Mouse (Mus musculus) erythroid progenitor cell, adult 5-6 weeks (primary cell): ENCODE measurements around the gene Gm45717. TPM values are rescaled to one million over a fixed set of nuclear protein-coding genes. Genes with fewer than 3 reads are reported as not detected.
A peak's percentile ranks its signal among the peaks of the same experiment; 100 is the strongest.

ENCODE experiments used
- ATAC-seq: replicated peaks from 2 replicates; pipeline ENCODE4 v1.8.0; 2016; ENCODE audit warnings: moderate number of reproducible peaks, mild to moderate bottlenecking, moderate TSS enrichment, inconsistent platforms; ENCODE audit not compliant: poor library complexity, low FRiP score, severe bottlenecking
- total RNA-seq, 2 experiments: library from RNA; stranded (forward) in 1 of 2; stranded (reverse) in 1 of 2; fragments of 150-400 nt in 1 of 2; fragments of 186-747, 209-891 nt in 1 of 2; gene quantifications; 2 replicates each; pipeline versions ENCODE4 v1.2.3 to v1.2.4; 2015 to 2017; ENCODE audit warnings: low replicate concordance in 2 of 2

Gene Gm45717
- total RNA-seq, 2 experiments from 2014 or later: not detected

GRCm38 (mm10) chr7:140912293-140912692, 43.4 kb downstream of the Gm45717 start:
- no peak for ATAC-seq

DNA sequence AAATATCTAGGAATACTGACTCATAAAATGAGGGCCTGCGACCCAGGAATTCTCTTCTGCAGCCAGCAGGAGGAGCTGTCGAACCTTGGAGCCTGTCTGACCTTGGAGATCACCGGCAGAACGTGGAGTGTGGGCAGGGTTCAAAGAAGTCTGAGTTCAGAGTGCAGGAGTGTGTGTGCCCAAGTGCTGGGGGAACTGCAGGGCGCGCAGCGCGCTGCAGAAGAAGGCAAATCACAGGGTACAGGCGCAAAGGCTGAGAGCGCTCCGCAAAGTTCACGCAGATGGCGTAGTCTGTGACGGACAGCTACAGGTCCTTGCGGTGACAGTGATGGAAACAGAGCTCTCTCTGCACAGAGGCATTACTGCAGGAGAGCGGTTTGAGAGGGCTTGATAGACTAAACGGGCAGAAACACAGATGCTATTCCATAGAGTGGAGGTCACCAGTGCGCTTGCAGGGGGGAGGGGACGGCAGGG, 47.1 kb downstream of the Gm45717 start:
- ATAC-seq: peak; percentile 65

GRCm38 (mm10) chr7:140908181-140908580, 47.6 kb downstream of the Gm45717 start:
- ATAC-seq: no peak

DNA sequence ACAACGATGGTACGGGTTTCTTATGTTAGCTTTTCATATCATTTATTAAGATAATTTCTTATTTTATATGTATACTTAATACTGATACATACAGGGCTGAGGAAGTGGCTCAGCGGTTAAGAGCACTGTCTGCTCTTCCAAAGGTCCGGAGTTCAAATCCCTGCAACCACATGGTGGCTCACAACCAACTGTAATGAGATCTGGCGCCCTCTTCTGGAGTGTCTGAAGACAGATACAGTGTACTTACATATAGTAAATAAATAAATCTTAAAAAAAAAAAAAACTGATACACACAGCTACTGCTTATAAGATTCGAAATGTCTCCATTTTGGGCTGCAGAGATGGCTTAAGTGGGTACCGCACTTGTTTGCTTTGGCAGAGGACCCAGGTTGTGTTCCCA, 48.0 kb downstream of the Gm45717 start:
- no peak for ATAC-seq

- ATAC-seq: no peak
These were observed 48.6 kb downstream of the Gm45717 start for GRCm38 (mm10) chr7:140907131-140907530.

GRCm38 (mm10) chr7:140905642-140906081, 50.1 kb downstream of the Gm45717 start:
- ATAC-seq: no peak

DNA sequence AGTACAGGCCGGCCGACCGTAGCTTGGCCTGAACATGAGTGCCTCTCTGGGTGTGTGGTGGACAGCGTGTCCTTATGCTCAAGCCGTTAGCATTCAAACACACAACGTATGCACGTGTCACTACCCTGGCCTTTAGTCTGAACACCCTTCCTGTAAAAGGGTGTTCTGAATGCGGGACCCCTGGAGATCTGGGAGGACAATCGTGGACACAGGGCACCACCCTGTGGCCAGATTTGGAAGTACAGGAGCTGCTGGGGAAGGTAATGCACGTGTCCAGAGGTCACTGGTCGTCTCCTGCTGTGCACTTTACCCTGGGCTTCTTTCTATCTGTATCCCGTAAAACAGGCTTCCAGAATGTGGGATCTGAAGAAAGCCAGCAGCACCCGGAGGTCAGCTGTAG, 52.5 kb downstream of the Gm45717 start:
- ATAC-seq: peak; percentile 67

- ATAC-seq: no peak
These were observed 53.5 kb downstream of the Gm45717 start for GRCm38 (mm10) chr7:140902036-140902875.

GRCm38 (mm10) chr7:140900220-140900619, 55.5 kb downstream of the Gm45717 start, which contains the start of gene Cox8b:
Cox8b (minus strand) TSS chr7:140900446.
- no peak for ATAC-seq

Other genes with a start within 250 kb of the Gm45717 start
- not detected in 2 replicates for gene Cyp2e1, start 192.2 kb downstream of the Gm45717 start, total RNA-seq (2015; ENCODE audit: low replicate concordance)
- gene Cyp2e1, start 192.2 kb downstream of the Gm45717 start, total RNA-seq (2017; ENCODE audit: low replicate concordance): not detected in 2 replicates
- 1.8 TPM in 1 of 2 replicates, not detected in the other for gene Syce1, start 168.1 kb downstream of the Gm45717 start, total RNA-seq (2015; ENCODE audit: low replicate concordance)
- not detected in 2 replicates for gene Syce1, start 168.1 kb downstream of the Gm45717 start, total RNA-seq (2017; ENCODE audit: low replicate concordance)
- 0.36 TPM in 1 of 2 replicates, not detected in the other for gene Zfp941, start 133.8 kb downstream of the Gm45717 start, total RNA-seq (2015; ENCODE audit: low replicate concordance)
- gene Zfp941, start 133.8 kb downstream of the Gm45717 start, total RNA-seq (2017; ENCODE audit: low replicate concordance): not detected in 2 replicates
- not detected in 2 replicates for gene Urah, start 120.9 kb downstream of the Gm45717 start, total RNA-seq (2015; ENCODE audit: low replicate concordance)
- not detected in 2 replicates for gene Urah, start 120.9 kb downstream of the Gm45717 start, total RNA-seq (2017; ENCODE audit: low replicate concordance)
- not detected in 2 replicates for gene Scgb1c1, start 110.4 kb downstream of the Gm45717 start, total RNA-seq (2015; ENCODE audit: low replicate concordance)
- not detected in 2 replicates for gene Scgb1c1, start 110.4 kb downstream of the Gm45717 start, total RNA-seq (2017; ENCODE audit: low replicate concordance)
- not detected in 2 replicates for gene Odf3, start 108.1 kb downstream of the Gm45717 start, total RNA-seq (2015; ENCODE audit: low replicate concordance)
- gene Odf3, start 108.1 kb downstream of the Gm45717 start, total RNA-seq (2017; ENCODE audit: low replicate concordance): not detected in 2 replicates
- gene Gm45785, start 99.6 kb downstream of the Gm45717 start, total RNA-seq (2015; ENCODE audit: low replicate concordance): not detected in 2 replicates
- 2.8 TPM in 1 of 2 replicates, not detected in the other for gene Gm45785, start 99.6 kb downstream of the Gm45717 start, total RNA-seq (2017; ENCODE audit: low replicate concordance)
- 19.1 and 49.5 TPM in 2 replicates for gene Ric8a, start 99.0 kb downstream of the Gm45717 start, total RNA-seq (2015; ENCODE audit: low replicate concordance)
- gene Ric8a, start 99.0 kb downstream of the Gm45717 start, total RNA-seq (2017; ENCODE audit: low replicate concordance): 12.1 and 22.2 TPM in 2 replicates
- 7.6 and 9.2 TPM in 2 replicates for gene Bet1l, start 98.4 kb downstream of the Gm45717 start, total RNA-seq (2015; ENCODE audit: low replicate concordance)
- gene Bet1l, start 98.4 kb downstream of the Gm45717 start, total RNA-seq (2017; ENCODE audit: low replicate concordance): 9.0 and 9.4 TPM in 2 replicates
- 74.2 and 90.1 TPM in 2 replicates for gene Psmd13, start 74.0 kb downstream of the Gm45717 start, total RNA-seq (2015; ENCODE audit: low replicate concordance)
- gene Psmd13, start 74.0 kb downstream of the Gm45717 start, total RNA-seq (2017; ENCODE audit: low replicate concordance): 136 and 162 TPM in 2 replicates
- 14.4 and 16.3 TPM in 2 replicates for gene Sirt3, start 73.6 kb downstream of the Gm45717 start, total RNA-seq (2015; ENCODE audit: low replicate concordance)
- gene Sirt3, start 73.6 kb downstream of the Gm45717 start, total RNA-seq (2017; ENCODE audit: low replicate concordance): 6.5 and 13.5 TPM in 2 replicates
- not detected in 2 replicates for gene Cox8b, start 55.5 kb downstream of the Gm45717 start, total RNA-seq (2015; ENCODE audit: low replicate concordance)
- not detected in 2 replicates for gene Cox8b, start 55.5 kb downstream of the Gm45717 start, total RNA-seq (2017; ENCODE audit: low replicate concordance)
- not detected in 2 replicates for gene Nlrp6, start 35.0 kb downstream of the Gm45717 start, total RNA-seq (2015; ENCODE audit: low replicate concordance)
- not detected in 2 replicates for gene Nlrp6, start 35.0 kb downstream of the Gm45717 start, total RNA-seq (2017; ENCODE audit: low replicate concordance)
- gene Pgghg, start 14.5 kb downstream of the Gm45717 start, total RNA-seq (2015; ENCODE audit: low replicate concordance): 0.72 TPM in 1 of 2 replicates, not detected in the other
- gene Pgghg, start 14.5 kb downstream of the Gm45717 start, total RNA-seq (2017; ENCODE audit: low replicate concordance): 0.90 and 1.3 TPM in 2 replicates
- not detected in 2 replicates for gene Ifitm5, start 5.6 kb downstream of the Gm45717 start, total RNA-seq (2015; ENCODE audit: low replicate concordance)
- gene Ifitm5, start 5.6 kb downstream of the Gm45717 start, total RNA-seq (2017; ENCODE audit: low replicate concordance): not detected in 2 replicates
- 61.6 and 73.4 TPM in 2 replicates for gene Ifitm2, start 50 bp upstream of the Gm45717 start, total RNA-seq (2015; ENCODE audit: low replicate concordance)
- gene Ifitm2, start 50 bp upstream of the Gm45717 start, total RNA-seq (2017; ENCODE audit: low replicate concordance): 14.5 and 51.7 TPM in 2 replicates
- 31.0 TPM in 1 of 2 replicates, not detected in the other for gene Ifitm1, start 11.3 kb upstream of the Gm45717 start, total RNA-seq (2015; ENCODE audit: low replicate concordance)
- 0.90 and 20.6 TPM in 2 replicates for gene Ifitm1, start 11.3 kb upstream of the Gm45717 start, total RNA-seq (2017; ENCODE audit: low replicate concordance)
- gene Ifitm3, start 54.8 kb upstream of the Gm45717 start, total RNA-seq (2015; ENCODE audit: low replicate concordance): 156 and 271 TPM in 2 replicates
- gene Ifitm3, start 54.8 kb upstream of the Gm45717 start, total RNA-seq (2017; ENCODE audit: low replicate concordance): 73.5 and 106 TPM in 2 replicates
- gene Ifitm6, start 62.0 kb upstream of the Gm45717 start, total RNA-seq (2015; ENCODE audit: low replicate concordance): 172 and 212 TPM in 2 replicates
- 65.6 and 95.9 TPM in 2 replicates for gene Ifitm6, start 62.0 kb upstream of the Gm45717 start, total RNA-seq (2017; ENCODE audit: low replicate concordance)
- not detected in 2 replicates for gene Gm17387, start 73.2 kb upstream of the Gm45717 start, total RNA-seq (2015; ENCODE audit: low replicate concordance)
- gene Gm17387, start 73.2 kb upstream of the Gm45717 start, total RNA-seq (2017; ENCODE audit: low replicate concordance): not detected in 2 replicates
- gene B4galnt4, start 105.2 kb upstream of the Gm45717 start, total RNA-seq (2015; ENCODE audit: low replicate concordance): not detected in 2 replicates
- 0.26 TPM in 1 of 2 replicates, not detected in the other for gene B4galnt4, start 105.2 kb upstream of the Gm45717 start, total RNA-seq (2017; ENCODE audit: low replicate concordance)
- gene Pkp3, start 122.3 kb upstream of the Gm45717 start, total RNA-seq (2015; ENCODE audit: low replicate concordance): 4.3 TPM in 1 of 2 replicates, not detected in the other
- 0.91 and 1.3 TPM in 2 replicates for gene Pkp3, start 122.3 kb upstream of the Gm45717 start, total RNA-seq (2017; ENCODE audit: low replicate concordance)
- 4.2 and 10.5 TPM in 2 replicates for gene Sigirr, start 144.6 kb upstream of the Gm45717 start, total RNA-seq (2015; ENCODE audit: low replicate concordance)
- gene Sigirr, start 144.6 kb upstream of the Gm45717 start, total RNA-seq (2017; ENCODE audit: low replicate concordance): 1.5 TPM in 1 of 2 replicates, not detected in the other
- not detected in 2 replicates for gene Ano9, start 161.9 kb upstream of the Gm45717 start, total RNA-seq (2015; ENCODE audit: low replicate concordance)
- not detected in 2 replicates for gene Ano9, start 161.9 kb upstream of the Gm45717 start, total RNA-seq (2017; ENCODE audit: low replicate concordance)
- 278 and 380 TPM in 2 replicates for gene Ptdss2, start 166.4 kb upstream of the Gm45717 start, total RNA-seq (2015; ENCODE audit: low replicate concordance)
- gene Ptdss2, start 166.4 kb upstream of the Gm45717 start, total RNA-seq (2017; ENCODE audit: low replicate concordance): 309 and 327 TPM in 2 replicates
- gene Rnh1, start 216.9 kb upstream of the Gm45717 start, total RNA-seq (2015; ENCODE audit: low replicate concordance): 9.6 and 16.2 TPM in 2 replicates
- gene Rnh1, start 216.9 kb upstream of the Gm45717 start, total RNA-seq (2017; ENCODE audit: low replicate concordance): 3.7 and 20.5 TPM in 2 replicates
- 39.8 and 94.4 TPM in 2 replicates for gene Hras, start 238.1 kb upstream of the Gm45717 start, total RNA-seq (2015; ENCODE audit: low replicate concordance)
- gene Hras, start 238.1 kb upstream of the Gm45717 start, total RNA-seq (2017; ENCODE audit: low replicate concordance): 40.5 and 47.2 TPM in 2 replicates
- gene Lrrc56, start 238.2 kb upstream of the Gm45717 start, total RNA-seq (2015; ENCODE audit: low replicate concordance): 8.3 and 8.8 TPM in 2 replicates
- gene Lrrc56, start 238.2 kb upstream of the Gm45717 start, total RNA-seq (2017; ENCODE audit: low replicate concordance): 3.6 and 5.8 TPM in 2 replicates